Mouse (Mus musculus): ENCODE measurements around the gene Ccdc117. TPM values are rescaled to one million over a fixed set of nuclear protein-coding genes. Genes with fewer than 3 reads are reported as not detected.

The Ccdc117 gene
- 21.5 and 27.2 TPM in 2 replicates for polyA plus RNA-seq (2016; fragmentation: Nextera tagmentation; extraction: Ambion mirVana)

GRCm38 (mm10) chr11:5541799-5542481, at the start of gene Ccdc117:
Gene Ccdc117, minus strand, starts transcription at chr11:5542187.
- Histone ChIP-seq H3K4me1 (peaks cover 30% of the 10 kb centered on the region), H3K4me3 (peak within 1 kb of the TSS; percentile 79), H3K36me3 (replicated peaks) (peaks cover 30% of the 10 kb centered on the region), H3K9me3 (no peaks in the 10 kb centered on the region), H3K27me3 (ENCODE audit: poor library complexity, severe bottlenecking) (no peaks in the 10 kb centered on the region), H3K27ac (peak within 1 kb of the TSS; percentile 94)
- DNase-seq (ENCODE audit: extremely low spot score, low spot score) = peak; percentile 91
- under 1% methylated on average over 65 of the region's 65 CpGs for WGBS

GRCm38 (mm10) chr11:5575046-5575445, 33.1 kb upstream of the Ccdc117 start:
- Histone ChIP-seq H3K4me3 (no peak overlapping the region), H3K27me3 (ENCODE audit: poor library complexity, severe bottlenecking) (peaks cover 8% of the 10 kb centered on the region; the same call in 1 of the 2 replicates), H3K9me3 (no peaks in the 10 kb centered on the region), H3K36me3 (replicated peaks) (no peaks in the 10 kb centered on the region), H3K27ac (no peak overlapping the region), H3K4me1 (peaks cover 26% of the 10 kb centered on the region)
- DNase-seq (ENCODE audit: extremely low spot score, low spot score) = no peak
- 81% methylated on average over 6 of the region's 6 CpGs for WGBS

- no peaks in the 10 kb centered on the region for H3K36me3 ChIP-seq (replicated peaks)
- H3K27ac ChIP-seq = no peak overlapping the region
- WGBS = 85% methylated on average over 2 of the region's 2 CpGs
- peaks cover 8% of the 10 kb centered on the region; the same call in 1 of the 2 replicates for H3K27me3 ChIP-seq (ENCODE audit: poor library complexity, severe bottlenecking)
- H3K4me1 ChIP-seq = peaks cover 23% of the 10 kb centered on the region
- no peaks in the 10 kb centered on the region for H3K9me3 ChIP-seq
- no peak for DNase-seq (ENCODE audit: extremely low spot score, low spot score)
- no peak overlapping the region for H3K4me3 ChIP-seq
Measured at GRCm38 (mm10) chr11:5573821-5574220, 31.8 kb upstream of the Ccdc117 start.

GRCm38 (mm10) chr11:5571856-5572255, 29.9 kb upstream of the Ccdc117 start:
- no peaks in the 10 kb centered on the region for H3K36me3 ChIP-seq (replicated peaks)
- no peaks in the 10 kb centered on the region for H3K27me3 ChIP-seq (ENCODE audit: poor library complexity, severe bottlenecking)
- H3K4me1 ChIP-seq = peaks cover 3% of the 10 kb centered on the region
- no peak overlapping the region for H3K27ac ChIP-seq
- no peaks in the 10 kb centered on the region for H3K9me3 ChIP-seq
- no peak for DNase-seq (ENCODE audit: extremely low spot score, low spot score)
- H3K4me3 ChIP-seq = no peak overlapping the region
- WGBS = 94% methylated on average over 4 of the region's 4 CpGs

GRCm38 (mm10) chr11:5569474-5569873, 27.5 kb upstream of the Ccdc117 start, which contains the start of gene Ankrd36:
Gene Ankrd36, plus strand, starts transcription at chr11:5569684.
- H3K36me3 ChIP-seq (replicated peaks) = no peaks in the 10 kb centered on the region
- H3K27me3 ChIP-seq (ENCODE audit: poor library complexity, severe bottlenecking) = no peaks in the 10 kb centered on the region
- DNase-seq (ENCODE audit: extremely low spot score, low spot score) = no peak
- WGBS = 89% methylated on average over 12 of the region's 12 CpGs
- no peak within 1 kb of the TSS for H3K27ac ChIP-seq
- H3K9me3 ChIP-seq = no peaks in the 10 kb centered on the region
- no peak within 1 kb of the TSS for H3K4me3 ChIP-seq
- H3K4me1 ChIP-seq = no peaks in the 10 kb centered on the region

GRCm38 (mm10) chr11:5568082-5568481, 26.1 kb upstream of the Ccdc117 start:
- H3K9me3 ChIP-seq = no peaks in the 10 kb centered on the region
- 0 out of 2 replicates have a peak, but pooled peaks cover 6% of the 10 kb centered on the region for H3K27me3 ChIP-seq (ENCODE audit: poor library complexity, severe bottlenecking)
- peaks cover 9% of the 10 kb centered on the region for H3K4me1 ChIP-seq
- no peaks in the 10 kb centered on the region for H3K36me3 ChIP-seq (replicated peaks)
- 94% methylated on average over 5 of the region's 5 CpGs for WGBS
- no peak overlapping the region for H3K4me3 ChIP-seq
- no peak overlapping the region for H3K27ac ChIP-seq
- DNase-seq (ENCODE audit: extremely low spot score, low spot score) = no peak

DNA sequence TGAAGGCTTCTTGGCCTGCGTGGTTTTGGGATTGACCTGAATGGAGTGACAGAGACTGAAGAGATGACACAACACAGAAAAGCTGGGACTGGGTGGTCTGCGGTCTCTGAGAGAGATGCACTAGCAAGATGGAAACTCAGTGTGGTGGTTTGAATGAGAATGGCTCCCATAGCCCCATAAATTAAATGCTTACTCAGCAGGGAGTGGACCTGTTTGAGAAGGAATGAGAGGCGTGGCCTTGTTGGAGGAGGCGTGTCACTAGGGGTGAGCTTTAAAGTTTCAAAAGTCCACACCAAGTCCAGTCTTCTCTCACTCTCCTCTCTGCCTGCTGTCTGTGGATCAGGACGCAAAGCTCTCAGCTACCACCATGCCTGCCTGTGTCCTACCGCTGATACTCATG, 25.7 kb upstream of the Ccdc117 start:
- no peak for DNase-seq (ENCODE audit: extremely low spot score, low spot score)
- WGBS = 92% methylated on average over 6 of the region's 6 CpGs
- H3K27ac ChIP-seq = no peak overlapping the region
- H3K27me3 ChIP-seq (ENCODE audit: poor library complexity, severe bottlenecking) = 0 out of 2 replicates have a peak, but pooled peaks cover 6% of the 10 kb centered on the region
- H3K36me3 ChIP-seq (replicated peaks) = no peaks in the 10 kb centered on the region
- H3K4me1 ChIP-seq = peaks cover 14% of the 10 kb centered on the region
- no peaks in the 10 kb centered on the region for H3K9me3 ChIP-seq
- H3K4me3 ChIP-seq = no peak overlapping the region

GRCm38 (mm10) chr11:5566506-5566905, 24.5 kb upstream of the Ccdc117 start:
- Histone ChIP-seq H3K4me1 (peaks cover 17% of the 10 kb centered on the region), H3K4me3 (no peak overlapping the region), H3K9me3 (no peaks in the 10 kb centered on the region), H3K36me3 (replicated peaks) (no peaks in the 10 kb centered on the region), H3K27ac (no peak overlapping the region), H3K27me3 (ENCODE audit: poor library complexity, severe bottlenecking) (peaks cover 15% of the 10 kb centered on the region)
- DNase-seq (ENCODE audit: extremely low spot score, low spot score) = no peak
- 71% methylated on average over 2 of the region's 2 CpGs for WGBS

DNA sequence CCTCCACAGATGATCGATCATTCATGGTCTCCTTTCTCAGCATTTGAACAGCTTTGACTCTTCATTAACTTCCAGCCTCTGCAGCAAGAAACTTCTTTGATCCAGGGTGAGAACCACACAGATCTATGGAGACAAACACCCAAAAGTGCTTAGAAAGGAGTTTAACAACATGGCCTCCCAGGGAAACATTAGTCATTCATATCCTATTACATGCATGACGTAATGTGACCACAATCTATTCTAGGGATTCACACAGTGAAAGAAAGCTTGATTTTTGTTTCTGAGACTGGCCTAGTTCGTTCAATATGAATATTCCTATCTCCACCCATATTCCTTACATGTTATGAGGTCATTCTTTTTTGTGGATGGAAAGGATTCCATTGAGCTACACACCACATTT, 23.6 kb upstream of the Ccdc117 start:
- Histone ChIP-seq H3K9me3 (no peaks in the 10 kb centered on the region), H3K27me3 (ENCODE audit: poor library complexity, severe bottlenecking) (peaks cover 15% of the 10 kb centered on the region), H3K4me3 (no peak overlapping the region), H3K27ac (no peak overlapping the region), H3K4me1 (peaks cover 22% of the 10 kb centered on the region), H3K36me3 (replicated peaks) (no peaks in the 10 kb centered on the region)
- no peak for DNase-seq (ENCODE audit: extremely low spot score, low spot score)
- WGBS = 90% methylated on average over 3 of the region's 3 CpGs

DNA sequence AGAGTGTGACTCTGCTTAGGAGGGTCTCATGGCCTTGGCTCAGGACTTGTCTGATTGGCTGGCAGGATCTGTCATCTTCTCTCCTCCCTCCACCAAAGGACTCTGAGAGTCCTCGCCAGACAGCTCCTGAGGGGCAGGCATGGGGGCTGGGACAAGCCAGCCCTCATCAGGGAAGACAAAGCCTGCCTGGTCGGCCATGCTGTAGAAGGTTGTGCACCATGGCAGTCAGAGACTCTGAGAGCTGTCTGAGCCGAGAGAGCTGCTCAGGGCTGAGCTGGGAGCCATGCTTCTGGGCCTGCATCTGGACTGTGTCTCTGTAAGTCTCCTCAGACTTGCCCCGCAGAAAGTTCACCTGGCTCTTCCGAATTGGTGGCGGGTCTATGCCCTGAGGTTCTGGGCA, 21.9 kb upstream of the Ccdc117 start:
- Histone ChIP-seq H3K27me3 (ENCODE audit: poor library complexity, severe bottlenecking) (peaks cover 22% of the 10 kb centered on the region), H3K9me3 (no peaks in the 10 kb centered on the region), H3K36me3 (replicated peaks) (no peaks in the 10 kb centered on the region), H3K4me3 (no peak overlapping the region), H3K27ac (0 out of 2 replicates have a peak overlapping the region, but pooled peaks have one; percentile 21), H3K4me1 (peaks cover 24% of the 10 kb centered on the region)
- WGBS = 58% methylated on average over 6 of the region's 6 CpGs
- DNase-seq (ENCODE audit: extremely low spot score, low spot score) = no peak

DNA sequence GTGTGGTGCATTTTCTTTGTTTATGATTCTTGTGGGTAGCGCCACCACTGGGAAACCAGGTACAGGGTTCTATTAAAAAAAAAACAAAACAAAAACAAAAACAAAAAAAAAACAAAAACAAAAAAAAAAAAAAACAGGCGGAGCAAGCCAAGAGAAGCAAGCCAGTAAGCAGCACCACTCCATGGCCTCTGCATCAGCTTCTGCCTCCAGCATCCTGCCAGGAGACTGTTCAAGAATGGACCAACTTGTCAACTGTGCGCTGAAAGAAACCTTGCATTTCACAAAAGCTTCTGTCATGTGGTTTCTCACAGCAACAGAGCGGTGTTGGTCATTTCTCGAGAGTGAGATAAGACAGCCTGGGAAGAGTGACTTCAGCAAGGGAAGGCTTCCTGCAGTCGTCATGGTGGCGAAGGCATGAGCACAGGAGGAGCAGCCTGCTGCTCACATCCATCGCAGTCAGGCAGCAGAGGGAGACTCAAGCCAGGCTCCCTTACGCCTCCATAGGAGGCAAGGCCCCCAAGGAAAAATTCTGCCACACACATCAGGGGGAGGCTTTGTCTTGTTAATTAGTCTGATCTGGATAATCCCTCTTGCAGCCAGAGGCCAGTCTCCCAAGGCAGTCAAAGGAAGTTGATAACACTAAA, 20.8 kb upstream of the Ccdc117 start:
- H3K27ac ChIP-seq = no peak overlapping the region
- H3K4me1 ChIP-seq = peaks cover 24% of the 10 kb centered on the region
- no peak overlapping the region; the same call in 1 of the 2 replicates for H3K4me3 ChIP-seq
- H3K27me3 ChIP-seq (ENCODE audit: poor library complexity, severe bottlenecking) = peaks cover 27% of the 10 kb centered on the region
- peak; percentile 28 for DNase-seq (ENCODE audit: extremely low spot score, low spot score)
- no peaks in the 10 kb centered on the region for H3K36me3 ChIP-seq (replicated peaks)
- WGBS = 18% methylated on average over 9 of the region's 9 CpGs
- H3K9me3 ChIP-seq = no peaks in the 10 kb centered on the region

DNA sequence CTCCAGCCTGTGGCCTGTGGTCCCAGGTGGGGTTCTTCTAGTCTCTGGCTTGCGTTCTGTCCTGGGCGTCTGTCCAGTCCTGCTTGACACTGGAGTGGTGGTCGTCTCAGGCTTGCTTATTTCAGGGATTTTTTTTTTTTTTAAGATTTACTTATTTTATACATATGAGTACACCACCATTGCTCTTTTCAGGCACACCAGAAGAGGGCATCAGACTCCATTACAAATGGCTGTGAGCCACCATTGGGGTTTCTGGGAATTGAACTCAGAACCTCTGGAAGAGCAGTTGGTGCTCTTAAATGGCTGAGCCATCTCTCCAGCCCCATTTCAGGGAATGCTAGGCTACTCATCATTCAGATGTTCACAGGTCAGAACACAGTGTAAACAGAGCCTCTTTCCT, 18.3 kb upstream of the Ccdc117 start:
- Histone ChIP-seq H3K4me3 (no peak overlapping the region), H3K4me1 (peaks cover 24% of the 10 kb centered on the region), H3K27me3 (ENCODE audit: poor library complexity, severe bottlenecking) (peaks cover 27% of the 10 kb centered on the region), H3K36me3 (replicated peaks) (no peaks in the 10 kb centered on the region), H3K27ac (no peak overlapping the region), H3K9me3 (no peaks in the 10 kb centered on the region)
- no peak for DNase-seq (ENCODE audit: extremely low spot score, low spot score)
- WGBS = 80% methylated on average over 3 of the region's 3 CpGs

GRCm38 (mm10) chr11:5551931-5552330, 9.9 kb upstream of the Ccdc117 start:
- Histone ChIP-seq H3K4me1 (no peaks in the 10 kb centered on the region), H3K27me3 (ENCODE audit: poor library complexity, severe bottlenecking) (no peaks in the 10 kb centered on the region), H3K9me3 (peaks cover 15% of the 10 kb centered on the region; the same call in 1 of the 2 replicates), H3K27ac (no peak overlapping the region), H3K36me3 (replicated peaks) (no peaks in the 10 kb centered on the region), H3K4me3 (no peak overlapping the region)
- no peak for DNase-seq (ENCODE audit: extremely low spot score, low spot score)
- WGBS = 70% methylated on average over 1 of the region's 1 CpGs
